Mouse (Mus musculus): ENCODE measurements at regions not wholly inside any gene's neighbourhood (a gene's known extent, or its start where the extent isn't known, plus 50 kb on each side); places are given as distances from the start of the nearest gene placed in this dataset.

DNA sequence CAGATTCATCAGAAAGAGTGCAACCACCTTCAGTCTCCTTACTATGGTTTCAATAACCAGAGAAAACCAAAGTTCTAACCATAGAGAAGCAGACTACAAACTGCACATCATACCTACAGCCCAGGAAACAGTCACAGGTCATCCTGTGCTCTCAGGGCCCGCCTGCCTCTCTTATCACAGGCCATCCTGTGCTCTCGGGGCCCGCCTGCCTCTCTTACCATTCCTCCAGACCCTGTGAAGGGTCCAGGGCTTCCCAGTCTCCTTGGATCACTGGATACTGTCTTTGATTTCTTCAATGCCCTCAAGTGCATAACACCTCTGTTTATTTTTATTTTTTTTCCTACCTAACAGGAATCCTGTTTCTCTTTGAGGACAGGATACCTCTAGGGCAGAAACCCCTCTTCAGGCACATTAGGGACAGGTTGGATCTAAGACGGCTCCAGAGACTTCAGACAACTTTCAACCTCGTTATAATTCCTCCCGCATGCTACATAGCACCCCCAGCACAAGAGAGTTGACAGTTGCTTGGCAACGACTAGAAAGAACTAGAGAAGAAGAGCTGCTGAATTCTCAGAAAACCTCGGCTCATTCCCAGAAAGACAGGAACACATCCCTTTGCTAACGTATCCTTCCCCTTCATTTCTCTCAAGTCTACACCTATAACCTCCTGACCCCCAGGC, 95.4 kb upstream of the Bmper start:
- no peak for DNase-seq (ENCODE audit: low spot score in 2 of 2)

DNA sequence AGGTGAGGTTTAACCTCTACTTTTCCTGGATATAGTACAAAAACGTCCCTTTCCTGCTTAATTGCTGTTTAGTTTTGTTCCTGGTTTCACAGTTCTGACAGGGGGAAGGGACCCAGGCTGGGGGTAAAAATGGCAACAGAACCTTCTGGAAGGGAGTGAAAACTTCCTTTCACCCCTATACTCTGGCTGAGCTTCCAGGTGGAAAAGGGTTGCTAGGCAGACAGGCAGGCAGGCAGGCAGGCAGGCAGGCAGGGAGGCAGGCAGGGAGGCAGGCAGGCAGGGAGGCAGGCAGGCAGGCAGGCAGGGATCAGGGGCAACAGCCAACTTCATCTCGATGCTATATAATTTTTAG, 94.9 kb upstream of the Bmper start:
- DNase-seq (ENCODE audit: low spot score in 2 of 2), result no peak

DNA sequence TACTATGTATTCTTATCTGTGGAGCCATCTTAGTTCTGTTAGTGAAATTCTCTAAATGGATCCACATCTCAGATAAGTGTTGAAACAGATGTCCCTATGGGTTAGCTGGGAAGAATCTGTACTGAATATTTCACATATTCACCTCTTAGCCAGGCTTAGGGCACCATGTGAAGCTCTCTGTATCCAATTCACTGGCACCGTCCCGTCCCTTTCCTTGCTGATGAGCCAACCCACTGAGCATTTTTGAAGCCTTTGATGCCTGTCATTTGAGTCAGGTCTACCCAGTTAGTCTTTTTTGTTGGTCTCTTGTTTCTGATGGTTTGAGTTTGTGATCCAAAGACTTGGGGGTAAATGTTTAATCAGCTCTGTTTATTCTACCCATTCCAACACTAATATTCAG, 88.9 kb upstream of the Bmper start:
- DNase-seq (ENCODE audit: low spot score in 2 of 2), result no peak

DNA sequence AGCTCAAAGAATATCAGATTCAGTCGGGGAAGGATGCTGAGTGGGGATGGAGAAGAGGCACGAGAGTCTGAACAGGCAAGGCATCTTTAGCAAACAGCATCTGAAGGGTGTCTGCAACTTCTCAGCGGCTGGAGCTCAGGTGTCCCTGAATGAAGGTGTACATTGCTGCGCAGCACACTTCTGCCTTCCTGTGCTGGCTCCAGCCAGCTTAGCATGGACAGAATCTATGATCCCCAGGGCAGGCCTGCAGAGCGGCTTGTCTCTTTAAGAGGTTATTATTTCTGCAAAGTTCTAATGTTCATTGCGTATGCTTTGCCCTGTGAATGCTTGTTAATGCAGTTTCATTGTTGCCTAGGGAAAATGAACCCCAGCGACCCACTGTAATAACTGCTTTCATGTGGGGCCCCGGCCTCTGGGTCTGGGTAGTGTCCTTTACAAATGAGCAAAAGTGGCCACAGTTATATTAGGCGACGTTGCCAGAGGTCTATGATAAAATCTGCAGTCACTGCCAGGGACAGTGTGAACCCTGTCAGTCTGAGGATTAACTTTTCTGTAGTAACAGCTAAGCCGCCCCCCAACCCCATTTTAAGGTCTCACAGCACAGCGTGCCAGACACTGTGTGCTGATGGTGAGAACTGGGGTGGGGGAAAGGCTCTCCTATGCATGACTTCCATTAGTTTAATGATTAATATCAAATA, 88.3 kb upstream of the Bmper start:
- DNase-seq (ENCODE audit: low spot score in 2 of 2), result no peak

DNA sequence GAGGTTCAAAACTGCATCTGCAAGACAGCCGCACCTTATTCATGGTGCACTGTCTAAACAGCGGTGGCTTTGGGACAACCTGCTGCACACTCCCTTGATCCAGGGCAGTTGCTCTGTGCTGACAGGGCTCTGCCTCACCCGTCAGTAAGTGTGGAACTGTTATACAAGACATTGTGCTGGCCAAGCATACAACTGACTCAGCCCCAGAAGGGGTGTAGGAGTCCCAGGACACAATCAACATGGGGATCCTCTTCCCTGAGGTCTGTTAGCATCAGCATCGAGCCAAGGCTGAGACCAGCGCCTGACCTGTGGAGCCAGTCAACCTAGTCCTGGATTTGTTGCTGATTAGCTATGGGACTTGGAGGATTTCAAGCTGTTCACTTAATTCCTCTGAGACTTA, 86.4 kb upstream of the Bmper start:
- no peak for DNase-seq (ENCODE audit: low spot score in 2 of 2)

DNA sequence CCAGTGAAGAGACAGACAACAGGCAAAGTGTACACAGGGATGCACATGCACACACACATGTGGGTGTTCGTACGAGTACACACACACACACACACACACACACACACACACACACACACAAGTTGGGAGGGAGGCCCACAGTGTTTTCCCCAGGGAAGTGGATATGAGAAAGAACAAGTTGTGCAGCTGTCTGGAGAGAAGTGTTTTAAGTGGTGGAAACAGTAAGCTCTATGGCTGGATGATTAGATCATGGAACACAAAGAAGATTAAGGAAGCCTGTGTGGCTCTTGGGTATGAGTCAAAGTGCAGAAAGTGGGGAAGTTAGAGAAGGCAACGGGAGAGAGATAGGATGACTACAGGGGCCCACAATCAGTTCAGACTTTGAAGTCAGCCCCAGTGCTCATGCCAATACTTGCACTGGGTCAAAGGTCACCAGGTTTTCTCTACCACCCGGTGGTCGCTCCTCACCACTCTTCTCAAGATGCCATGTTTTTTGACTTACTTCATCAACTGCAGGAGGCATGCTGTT, 85.1 kb upstream of the Bmper start:
- DNase-seq (ENCODE audit: low spot score in 2 of 2), result no peak

DNA sequence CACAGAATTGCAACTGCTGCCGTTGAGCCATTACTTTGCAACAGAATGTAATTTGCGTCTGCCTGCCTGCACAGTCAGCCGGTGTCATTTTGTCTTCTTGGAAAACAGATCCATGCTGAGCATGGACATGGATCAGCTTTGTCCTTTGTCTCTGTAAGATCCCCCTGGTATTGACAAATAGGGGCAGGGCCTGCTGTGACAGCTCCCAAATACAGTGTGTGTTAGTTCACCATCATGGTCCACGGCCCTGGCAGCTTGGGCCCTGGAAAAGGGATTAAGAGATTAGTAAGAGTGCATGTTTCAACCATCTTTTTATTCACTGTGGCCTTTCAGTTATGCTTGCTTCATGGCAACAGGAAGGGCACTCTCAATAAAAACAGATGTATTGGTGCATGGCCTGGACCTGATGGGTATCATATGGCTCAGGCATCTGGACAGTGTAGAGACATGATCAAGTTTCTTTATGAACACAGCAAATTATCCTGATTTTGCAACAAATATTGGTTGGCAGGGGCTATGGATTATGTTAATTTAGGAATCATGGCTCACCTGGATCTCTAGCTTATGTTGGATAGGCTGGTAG, 83.2 kb upstream of the Bmper start:
- DNase-seq (ENCODE audit: low spot score in 2 of 2), result no peak

DNA sequence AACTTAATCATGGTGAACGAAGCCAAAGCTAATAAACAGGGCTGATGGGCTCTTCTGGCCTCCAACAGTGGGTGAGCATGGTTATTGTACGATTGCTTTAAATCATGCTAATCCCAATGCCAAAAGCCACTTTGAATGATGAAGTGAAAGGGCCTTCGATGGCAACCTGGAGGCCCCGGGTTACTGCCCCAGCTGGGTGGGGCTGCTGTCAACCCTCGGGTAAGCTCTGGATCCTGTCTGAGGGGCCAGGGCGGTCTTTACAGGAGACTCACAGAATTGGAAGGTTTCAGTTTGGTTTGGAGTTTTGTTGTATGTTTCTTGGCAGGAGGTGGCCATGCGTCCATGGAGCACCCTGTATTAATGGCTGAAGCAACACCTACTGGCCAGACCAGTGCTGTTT, 78.6 kb upstream of the Bmper start:
- no peak for DNase-seq (ENCODE audit: low spot score in 2 of 2)

DNA sequence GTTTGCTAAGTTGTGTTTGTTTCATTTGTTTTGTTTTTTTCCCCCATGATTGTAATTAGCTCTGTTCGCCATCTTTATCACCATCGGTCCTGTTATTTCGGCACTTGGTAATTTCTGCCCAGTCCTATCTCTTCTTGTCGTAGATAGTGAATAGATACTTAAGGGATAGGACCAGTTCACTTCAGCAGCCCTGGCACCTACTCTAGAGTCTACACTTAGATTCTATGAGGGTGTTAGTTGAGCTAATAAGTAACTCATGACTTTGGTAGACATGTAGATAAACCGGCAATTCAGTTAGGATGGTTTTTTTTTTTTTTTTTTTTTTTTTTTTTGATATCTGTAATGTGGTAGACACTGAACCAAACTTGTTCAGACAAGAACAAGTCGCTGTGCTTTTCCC, 72.5 kb upstream of the Bmper start:
- DNase-seq (ENCODE audit: low spot score in 2 of 2), result no peak

DNA sequence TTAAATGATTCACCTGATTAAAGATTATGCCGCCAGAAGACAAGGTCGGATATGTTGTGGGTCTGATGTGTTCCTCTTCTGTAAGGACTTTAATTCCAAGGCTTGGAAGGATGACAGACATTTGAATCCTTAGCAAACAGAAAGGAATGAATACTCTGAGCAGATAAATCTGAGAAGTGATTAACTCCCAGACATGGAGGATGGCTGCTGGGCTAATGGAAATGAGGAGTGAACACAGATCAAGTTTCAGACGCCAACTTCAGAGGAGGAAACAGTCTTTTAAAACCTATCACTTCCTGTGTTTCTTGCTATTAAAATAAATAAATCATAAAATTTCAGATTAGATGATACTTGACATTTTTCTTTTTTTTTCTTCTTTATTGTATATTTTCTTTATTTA, 72.0 kb upstream of the Bmper start:
- DNase-seq (ENCODE audit: low spot score in 2 of 2), result no peak

DNA sequence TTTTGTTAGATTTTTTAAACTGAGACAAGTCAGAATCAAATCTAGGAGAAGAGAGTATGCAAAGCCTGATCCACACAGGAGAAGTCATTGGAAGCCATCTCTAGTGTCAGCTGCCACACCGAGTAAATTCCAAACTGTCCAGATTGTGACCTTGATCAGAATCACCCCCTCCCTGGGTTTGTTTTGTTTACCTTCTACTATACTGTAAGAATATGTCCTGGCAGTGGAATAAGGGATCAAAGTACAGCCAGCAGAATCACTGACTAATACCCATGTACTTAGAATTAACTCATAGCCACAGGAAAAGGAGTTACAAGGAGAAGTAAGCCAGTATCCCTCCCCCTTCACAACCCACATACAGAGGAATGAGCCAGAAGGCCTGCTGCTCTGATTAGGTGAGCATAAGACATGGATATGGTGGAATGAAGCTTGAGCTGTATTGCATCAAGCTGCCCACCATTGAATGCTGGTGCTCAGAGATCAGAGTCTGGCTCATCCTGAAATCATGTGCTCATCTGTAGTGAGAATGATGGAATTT, 70.9 kb upstream of the Bmper start:
- no peak for DNase-seq (ENCODE audit: low spot score in 2 of 2)

DNA sequence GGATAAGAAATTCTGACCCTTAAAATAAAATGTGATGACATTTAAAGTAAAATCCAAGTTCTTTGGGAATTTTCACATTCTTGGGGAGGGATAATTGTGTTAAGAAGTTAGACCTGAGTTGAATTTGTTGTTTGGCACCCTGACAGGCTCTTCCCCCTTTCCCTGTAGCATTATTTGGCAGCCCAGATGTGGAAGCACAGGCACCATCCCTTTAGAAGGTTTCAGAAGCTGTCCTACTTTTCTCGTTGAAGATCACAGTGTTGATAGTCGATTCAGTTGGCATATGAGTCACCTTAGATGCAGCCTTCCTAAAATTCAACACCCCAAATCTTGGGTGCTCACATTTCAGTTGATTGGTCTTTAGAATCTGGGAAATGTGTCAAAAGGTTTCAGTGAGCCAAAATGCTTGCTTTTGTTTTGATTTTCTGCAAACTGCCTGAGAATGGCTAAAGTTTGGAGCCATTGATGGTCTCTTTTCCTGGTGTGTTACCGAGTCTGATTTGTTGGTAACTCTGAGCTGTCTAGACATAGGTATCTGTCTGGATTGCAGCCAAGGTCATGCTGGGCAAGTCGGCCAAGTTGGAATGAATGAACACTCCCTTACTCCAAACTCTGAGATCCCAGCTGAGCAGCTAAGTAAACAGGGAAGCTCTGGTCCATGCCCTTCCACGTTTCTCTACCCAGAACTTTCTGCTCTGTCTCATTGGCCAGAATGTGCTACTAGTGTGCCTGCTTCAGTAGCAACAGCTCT, 65.9 kb upstream of the Bmper start:
- DNase-seq (ENCODE audit: low spot score in 2 of 2), result no peak

DNA sequence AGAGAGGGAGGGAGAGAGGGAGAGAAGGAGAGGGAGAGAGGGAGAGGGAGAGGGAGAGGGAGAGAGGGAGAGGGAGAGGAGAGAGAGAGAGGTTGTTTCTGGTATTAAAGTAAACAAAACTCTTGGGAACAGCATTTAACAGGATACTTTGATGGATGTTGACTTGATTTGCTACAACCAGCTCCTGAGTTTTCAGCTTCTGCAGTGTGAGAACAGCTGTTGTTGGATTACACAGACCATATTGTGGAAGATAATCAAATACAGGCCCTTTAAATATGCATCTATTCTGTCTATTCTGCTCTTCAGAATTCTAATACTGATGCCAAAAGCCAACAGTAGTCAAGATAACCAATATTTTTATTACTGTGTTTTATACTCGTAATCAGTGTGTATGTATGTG, 64.4 kb upstream of the Bmper start:
- DNase-seq (ENCODE audit: low spot score in 2 of 2), result no peak

DNA sequence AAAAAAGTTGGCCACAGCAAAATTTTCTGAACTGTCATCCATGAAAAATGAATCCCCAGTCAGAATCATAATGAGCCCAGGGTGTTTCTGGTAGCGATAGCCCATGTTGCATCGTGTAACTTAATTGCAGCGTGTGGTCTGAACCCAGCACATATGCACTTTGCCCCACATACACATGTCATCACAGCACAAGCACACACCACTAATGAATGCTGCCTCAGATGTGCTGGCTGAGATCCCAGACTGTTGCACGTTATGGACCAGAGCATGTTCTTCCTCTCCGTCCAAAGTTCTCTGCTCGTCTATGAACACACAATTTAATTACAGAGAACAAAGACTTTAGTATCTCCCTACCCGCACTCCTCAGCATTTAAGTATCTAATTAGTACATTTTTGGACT, 61.5 kb upstream of the Bmper start:
- no peak for DNase-seq (ENCODE audit: low spot score in 2 of 2)

DNA sequence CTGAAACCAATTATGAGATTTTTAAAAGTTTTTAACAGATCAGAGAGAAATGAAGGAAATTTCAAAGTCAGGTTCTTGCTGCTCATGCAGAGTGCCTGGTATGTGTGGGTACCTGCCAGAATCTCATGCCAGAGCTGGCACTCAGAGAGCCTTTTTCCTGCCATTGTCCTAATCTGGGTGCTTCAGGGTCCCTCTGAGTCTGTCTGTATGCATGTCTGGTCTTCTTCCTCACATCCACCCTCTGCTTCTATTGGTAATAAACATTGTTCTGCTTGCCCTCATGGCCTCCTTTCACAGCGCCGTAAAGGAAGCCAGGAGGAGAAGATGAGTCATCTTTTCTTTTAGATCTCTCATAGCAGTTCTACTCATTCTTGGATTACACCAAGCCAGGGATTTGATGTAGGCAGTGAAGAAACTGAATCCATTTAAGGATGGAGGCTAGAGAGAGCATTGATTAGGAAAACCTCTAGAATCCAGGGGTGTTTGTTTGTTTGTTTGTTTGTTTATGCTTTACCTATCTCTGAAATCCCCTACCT, 55.8 kb upstream of the Bmper start:
- DNase-seq (ENCODE audit: low spot score in 2 of 2), result no peak

DNA sequence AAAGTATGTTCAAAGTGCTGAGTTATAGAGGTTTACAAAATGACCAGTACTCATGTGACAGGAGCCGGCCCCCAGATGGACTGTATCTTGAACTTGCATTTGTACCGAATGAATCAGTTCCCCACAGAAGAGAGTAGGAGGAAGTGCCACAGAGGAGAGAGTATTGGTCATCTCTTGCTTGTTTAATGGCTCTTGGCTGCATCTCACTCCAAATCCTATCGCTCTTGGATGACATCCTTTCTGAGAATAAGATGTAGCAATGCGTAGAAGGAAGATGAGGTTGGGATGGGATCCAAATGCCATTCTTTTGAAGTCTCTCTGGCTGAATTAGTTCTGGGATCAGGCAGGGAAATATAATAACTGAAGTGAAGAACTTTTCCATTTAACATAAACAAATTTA, 55.2 kb upstream of the Bmper start:
- no peak for DNase-seq (ENCODE audit: low spot score in 2 of 2)

DNA sequence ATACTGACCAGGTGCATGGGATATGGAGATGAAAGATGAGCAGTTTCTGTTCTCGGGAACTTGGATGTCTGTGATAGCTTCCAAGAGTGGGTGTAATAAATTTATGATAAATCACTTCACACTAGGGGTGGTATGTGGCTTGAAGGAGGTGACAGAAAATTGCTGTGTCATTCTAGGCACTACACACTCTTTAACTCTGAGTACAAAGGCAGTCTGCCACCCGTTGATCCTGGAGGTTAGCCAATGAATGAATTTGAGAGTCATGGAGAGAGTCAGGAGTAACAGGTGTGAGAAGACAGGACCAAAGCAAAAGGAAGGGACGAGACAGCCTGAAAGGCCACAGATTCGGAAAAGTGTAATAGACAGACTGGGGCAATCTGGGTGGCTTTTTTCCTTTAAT, 54.7 kb upstream of the Bmper start:
- DNase-seq (ENCODE audit: low spot score in 2 of 2), result no peak

DNA sequence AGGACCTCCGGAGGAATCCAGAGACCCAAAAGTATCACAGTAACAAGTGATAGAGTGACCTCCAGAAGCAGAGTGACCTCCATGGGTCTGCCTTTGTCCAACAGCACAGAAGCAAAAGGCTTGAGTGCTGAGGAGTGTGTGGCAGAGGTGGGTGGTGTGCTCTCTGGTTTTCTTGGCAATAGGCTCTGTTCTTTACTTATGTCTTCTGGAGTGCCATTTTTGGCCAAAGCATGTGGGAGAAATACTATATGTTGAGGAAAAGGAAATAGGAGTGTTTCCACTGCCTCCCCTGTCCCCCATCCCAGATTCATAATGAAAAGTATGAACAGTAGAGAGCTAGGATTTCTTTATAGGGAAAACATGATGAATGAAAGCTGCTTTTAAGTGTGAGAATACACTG, 51.5 kb upstream of the Bmper start:
- DNase-seq (ENCODE audit: low spot score in 2 of 2), result no peak
